8 mouse cellular contexts compared by ENCODE assay signal in genomic region chr9:38718927-38719441, GRCm38 (mm10). TPM values are rescaled to one million over a fixed set of nuclear protein-coding genes. Genes with fewer than 3 reads are reported as not detected.
DNase-seq lines count a peak whose midpoint lies in the region; ATAC-seq and TF ChIP-seq lines count a peak whose summit lies in the region.

No protein-coding gene starts in this region.

- WGBS in hindbrain, embryonic 10.5 days, result 7% methylated on average over 3 of the region's 3 CpGs
- 9% methylated on average over 3 of the region's 3 CpGs for WGBS in liver, adult 2 months

- TF ChIP-seq POLR2A in liver, adult 2 months (IDR thresholded peaks at IDR 0.05; ENCODE audit: extremely low read depth, insufficient read depth, low read length), result no peak
- TF ChIP-seq POLR2A in myocyte (IDR thresholded peaks at IDR 0.05; ENCODE audit: insufficient read length, low read depth), result no peak

- H3K4me2 ChIP-seq in myocyte (ENCODE audit: low read depth), result peak overlapping the region; percentile 75

- ATAC-seq in erythroblast, adult 5-6 weeks (replicated peaks; ENCODE audit: low FRiP score, poor library complexity, severe bottlenecking), result peak; percentile 96

- 0 out of 2 replicates have a peak overlapping the region, but pooled peaks have one; percentile 56 for H3K27ac ChIP-seq in hindbrain, embryonic 10.5 days
- H3K27ac ChIP-seq in liver, adult 2 months (replicated peaks; ENCODE audit: insufficient read depth, low read depth, low read length), result peak overlapping the region; percentile 44; the same call in 1 of the 2 replicates

- H3K36me3 ChIP-seq in hindbrain, embryonic 10.5 days, result no peaks in the 10 kb centered on the region
- peaks cover 16% of the 10 kb centered on the region for H3K36me3 ChIP-seq in liver, adult 2 months (ENCODE audit: control insufficient read depth, insufficient read depth, low read length)
- H3K36me3 ChIP-seq in myocyte (ENCODE audit: control insufficient read depth, insufficient read depth), result peaks cover 6% of the 10 kb centered on the region

- peaks cover 11% of the 10 kb centered on the region for H3K4me1 ChIP-seq in hindbrain, embryonic 10.5 days (replicated peaks)
- peaks cover 10% of the 10 kb centered on the region for H3K4me1 ChIP-seq in liver, adult 2 months (ENCODE audit: control insufficient read depth, insufficient read depth, low read length)

- H3K9me3 ChIP-seq in hindbrain, embryonic 10.5 days, result no peaks in the 10 kb centered on the region

- H3K4me3 ChIP-seq in hindbrain, embryonic 10.5 days, result peak overlapping the region; percentile 52
- H3K4me3 ChIP-seq in liver, adult 2 months (ENCODE audit: insufficient read depth, low read depth, low read length), result peak overlapping the region; percentile 81
- peak overlapping the region; percentile 44 for H3K4me3 ChIP-seq in myocyte

- peak; percentile 14 for DNase-seq in CD4-positive, CD25-positive, alpha-beta regulatory T cell, adult 2 months (ENCODE audit: low read depth, low spot score)
- peak; percentile 70 for DNase-seq in NIH3T3 (ENCODE audit: low read depth)
- peak; percentile 10 for DNase-seq in hindbrain, embryonic 10.5 days (ENCODE audit: low spot score)
- DNase-seq in liver, adult 2 months (ENCODE audit: extremely low read depth, low read depth, low spot score), result peak; percentile 17
- DNase-seq in layer of hippocampus, postnatal 25 days (ENCODE audit: extremely low spot score in 1 of 2, low spot score in 1 of 2), result no peak
- no peak for DNase-seq in layer of hippocampus, adult 18-20 months (ENCODE audit: low spot score in 2 of 2)

- no peaks in the 10 kb centered on the region for H3K27me3 ChIP-seq in hindbrain, embryonic 10.5 days (ENCODE audit: insufficient read depth, poor library complexity, severe bottlenecking)
- no peaks in the 10 kb centered on the region for H3K27me3 ChIP-seq in liver, adult 2 months (ENCODE audit: control insufficient read depth, insufficient read depth, low read length)
- H3K27me3 ChIP-seq in myocyte (ENCODE audit: control insufficient read depth, insufficient read depth, insufficient read length), result no peaks in the 10 kb centered on the region

- TF ChIP-seq CTCF in liver, adult 2 months (IDR thresholded peaks at IDR 0.05; ENCODE audit: low read depth, low read length), result no peak

- peaks cover 3% of the 10 kb centered on the region; the same call in 1 of the 2 replicates for H3K79me2 ChIP-seq in liver, adult 2 months (ENCODE audit: control insufficient read depth, insufficient read depth, low read length)
- no peaks in the 10 kb centered on the region for H3K79me2 ChIP-seq in myocyte (ENCODE audit: control insufficient read depth, insufficient read depth)

- no peak overlapping the region for H3ac ChIP-seq in myocyte (ENCODE audit: control insufficient read depth, insufficient read length)

- peak overlapping the region; percentile 79 for H3K9ac ChIP-seq in liver, adult 2 months (ENCODE audit: low read depth, low read length)

TF ChIP-seq in myocyte, 11 proteins besides CTCF, POLR2A, EP300 and RAD21:
- TF ChIP-seq USF1 (IDR thresholded peaks at IDR 0.05; ENCODE audit: low read depth) (no peak), TCF12 (IDR thresholded peaks at IDR 0.05; ENCODE audit: insufficient read depth, poor library complexity, severe bottlenecking) (no peak), CEBPB (IDR thresholded peaks at IDR 0.05; ENCODE audit: insufficient read depth, poor library complexity, severe bottlenecking) (no peak), MYOD1 (IDR thresholded peaks at IDR 0.05; ENCODE audit: control insufficient read depth in 1 of 3, insufficient read length in 2 of 3, low read depth in 2 of 3) (no peak), MAX (IDR thresholded peaks at IDR 0.05; ENCODE audit: low read depth) (no peak), POLR2AphosphoS2 (IDR thresholded peaks at IDR 0.05; ENCODE audit: insufficient read length, low read depth) (no peak), MYOG (IDR thresholded peaks at IDR 0.05; ENCODE audit: control insufficient read depth in 1 of 3, insufficient read depth in 1 of 3, insufficient read length in 2 of 3, low read depth in 2 of 3) (no peak), TCF3 (IDR thresholded peaks at IDR 0.05; ENCODE audit: insufficient read length, low read depth) (no peak), E2F4 (IDR thresholded peaks at IDR 0.05; ENCODE audit: insufficient read depth) (no peak), REST (IDR thresholded peaks at IDR 0.05; ENCODE audit: insufficient read depth, insufficient read length) (no peak), SRF (IDR thresholded peaks at IDR 0.05; ENCODE audit: control insufficient read depth, insufficient read length, low read depth) (no peak)
TF ChIP-seq in myocyte: peak in this region for 0.

RNA-seq across cellular contexts. Expression of gene Vwa5a, which starts 0.9 kb away (rescaled TPM):
- 24.4 and 37.2 TPM in 2 replicates for total RNA-seq in erythroblast, adult 5-6 weeks (2015; ENCODE audit: low replicate concordance)
- total RNA-seq in erythroblast, adult 5-6 weeks (2017; ENCODE audit: low replicate concordance), result 38.8 and 52.7 TPM in 2 replicates
- polyA plus RNA-seq in hindbrain, embryonic 10.5 days (2016; fragmentation: Nextera tagmentation; extraction: Ambion mirVana), result 6.3 and 7.5 TPM in 2 replicates
- 20.2 and 22.9 TPM in 2 replicates for total RNA-seq in liver, adult 2 months (2014; rRNA removed)
- polyA plus RNA-seq in liver, adult 2 months (2012; rRNA removed), result 6.8 and 8.3 TPM in 2 replicates
- polyA plus RNA-seq in myocyte (2012; fragmentation: generic; extraction: Trizol), result 10.3 TPM
- total RNA-seq in layer of hippocampus, postnatal 25 days (2021), result 10 to 100 TPM; 10.4 to 11.5 TPM
- total RNA-seq in layer of hippocampus, adult 18-20 months (2021), result 10 to 100 TPM; 13.4 to 14.6 TPM

RNA-seq across cellular contexts. Expression of gene Olfr919, which starts 15.5 kb away (rescaled TPM):
- total RNA-seq in erythroblast, adult 5-6 weeks (2015; ENCODE audit: low replicate concordance), result not detected in 2 replicates
- total RNA-seq in erythroblast, adult 5-6 weeks (2017; ENCODE audit: low replicate concordance), result not detected in 2 replicates
- not detected in 2 replicates for polyA plus RNA-seq in hindbrain, embryonic 10.5 days (2016; fragmentation: Nextera tagmentation; extraction: Ambion mirVana)
- total RNA-seq in liver, adult 2 months (2014; rRNA removed), result not detected in 2 replicates
- not detected in 2 replicates for polyA plus RNA-seq in liver, adult 2 months (2012; rRNA removed)
- not detected for polyA plus RNA-seq in myocyte (2012; fragmentation: generic; extraction: Trizol)
- total RNA-seq in layer of hippocampus, postnatal 25 days (2021), result not detected
- not detected for total RNA-seq in layer of hippocampus, adult 18-20 months (2021)

RNA-seq across cellular contexts. Expression of gene Olfr920, which starts 33.1 kb away (rescaled TPM):
- total RNA-seq in erythroblast, adult 5-6 weeks (2015; ENCODE audit: low replicate concordance), result not detected in 2 replicates
- total RNA-seq in erythroblast, adult 5-6 weeks (2017; ENCODE audit: low replicate concordance), result 0.28 TPM in 1 of 2 replicates, not detected in the other
- not detected in 2 replicates for polyA plus RNA-seq in hindbrain, embryonic 10.5 days (2016; fragmentation: Nextera tagmentation; extraction: Ambion mirVana)
- total RNA-seq in liver, adult 2 months (2014; rRNA removed), result 0.07 and 0.09 TPM in 2 replicates
- 0.01 TPM in 2 replicates for polyA plus RNA-seq in liver, adult 2 months (2012; rRNA removed)
- polyA plus RNA-seq in myocyte (2012; fragmentation: generic; extraction: Trizol), result not detected
- total RNA-seq in layer of hippocampus, postnatal 25 days (2021), result under 1 TPM in 1 of 2 experiments, not detected in 1; 0.10 TPM
- total RNA-seq in layer of hippocampus, adult 18-20 months (2021), result under 1 TPM; 0.12 to 0.15 TPM

RNA-seq across cellular contexts. Expression of gene Olfr918, which starts 44.6 kb away (rescaled TPM):
- not detected in 2 replicates for total RNA-seq in erythroblast, adult 5-6 weeks (2015; ENCODE audit: low replicate concordance)
- not detected in 2 replicates for total RNA-seq in erythroblast, adult 5-6 weeks (2017; ENCODE audit: low replicate concordance)
- polyA plus RNA-seq in hindbrain, embryonic 10.5 days (2016; fragmentation: Nextera tagmentation; extraction: Ambion mirVana), result not detected in 2 replicates
- not detected in 2 replicates for total RNA-seq in liver, adult 2 months (2014; rRNA removed)
- not detected in 2 replicates for polyA plus RNA-seq in liver, adult 2 months (2012; rRNA removed)
- polyA plus RNA-seq in myocyte (2012; fragmentation: generic; extraction: Trizol), result not detected
- not detected for total RNA-seq in layer of hippocampus, postnatal 25 days (2021)
- total RNA-seq in layer of hippocampus, adult 18-20 months (2021), result not detected

RNA-seq across cellular contexts. Expression of gene Olfr917, which starts 53.3 kb away (rescaled TPM):
- total RNA-seq in erythroblast, adult 5-6 weeks (2015; ENCODE audit: low replicate concordance), result not detected in 2 replicates
- total RNA-seq in erythroblast, adult 5-6 weeks (2017; ENCODE audit: low replicate concordance), result not detected in 2 replicates
- not detected in 2 replicates for polyA plus RNA-seq in hindbrain, embryonic 10.5 days (2016; fragmentation: Nextera tagmentation; extraction: Ambion mirVana)
- total RNA-seq in liver, adult 2 months (2014; rRNA removed), result not detected in 2 replicates
- not detected in 2 replicates for polyA plus RNA-seq in liver, adult 2 months (2012; rRNA removed)
- polyA plus RNA-seq in myocyte (2012; fragmentation: generic; extraction: Trizol), result not detected
- total RNA-seq in layer of hippocampus, postnatal 25 days (2021), result not detected
- not detected for total RNA-seq in layer of hippocampus, adult 18-20 months (2021)

Comparison
In these comparisons a context has a peak if more than half of its experiments do, and no peak if none do; other contexts are left out.
1. DNase-seq: peak in CD4-positive, CD25-positive, alpha-beta regulatory T cell, adult 2 months (single experiment), NIH3T3 (single experiment), hindbrain, embryonic 10.5 days (single experiment) and liver, adult 2 months (single experiment); none in layer of hippocampus, postnatal 25 days (0 of 2) and layer of hippocampus, adult 18-20 months (0 of 2).
2. Peak in every context shown above with its lines, with median percentiles within 50 percentile points of each other: H3K4me3 ChIP-seq.